Mouse (Mus musculus) hindbrain, embryonic 16.5 days (tissue): ENCODE data around the gene Acta1. TPM values are rescaled to one million over a fixed set of nuclear protein-coding genes. Genes with fewer than 3 reads are reported as not detected.
A peak's percentile ranks its signal among the peaks of the same experiment; 100 is the strongest.

Source experiments
- ATAC-seq: fragments of 200-750 bp; cut with Nextera tagmentation; 2 replicates; pipeline ENCODE4 v1.8.0; 2017; ENCODE audit warnings: moderate TSS enrichment, moderate library complexity
- H3K27ac ChIP-seq: fragments of 300-500 bp; sonication (generic); 2 replicates; pipeline ENCODE4 v1.5.1; 2014; ENCODE audit warnings: low read depth, mild to moderate bottlenecking, control low read depth, low read length, moderate library complexity
- H3K27me3 ChIP-seq: fragments of 300-500 bp; sonication (generic); replicated peaks from 2 replicates; pipeline ENCODE4 v1.6.1; 2014; ENCODE audit warnings: low read length; ENCODE audit not compliant: control insufficient read depth, insufficient read depth
- H3K36me3 ChIP-seq: fragments of 300-500 bp; sonication (generic); 2 replicates; pipeline ENCODE4 v1.6.1; 2014; ENCODE audit warnings: mild to moderate bottlenecking, low read length, moderate library complexity, mixed read lengths; ENCODE audit not compliant: control insufficient read depth, insufficient read depth
- H3K4me1 ChIP-seq: fragments of 300-500 bp; sonication (generic); 2 replicates; pipeline ENCODE4 v1.6.1; 2014; ENCODE audit warnings: low read depth, low read length; ENCODE audit not compliant: control insufficient read depth, insufficient read depth
- H3K4me2 ChIP-seq: fragments of 300-500 bp; sonication (generic); 2 replicates; pipeline ENCODE4 v1.6.1; 2014; ENCODE audit warnings: mild to moderate bottlenecking, low read length, control low read depth, moderate library complexity
- H3K4me3 ChIP-seq: fragments of 300-500 bp; sonication (generic); 2 replicates; pipeline ENCODE4 v1.5.1; 2014; ENCODE audit warnings: mild to moderate bottlenecking, low read length, control low read depth, moderate library complexity
- H3K9ac ChIP-seq: fragments of 300-500 bp; sonication (generic); 2 replicates; pipeline ENCODE4 v1.6.1; 2014; ENCODE audit warnings: low read depth, mild to moderate bottlenecking, control low read depth, low read length, moderate library complexity
- H3K9me3 ChIP-seq: fragments of 300-500 bp; sonication (generic); 2 replicates; pipeline ENCODE4 v1.6.1; 2014; ENCODE audit warnings: mild to moderate bottlenecking, low read length, moderate library complexity; ENCODE audit not compliant: control insufficient read depth
- WGBS: fragments of 180-500 bp; shearing (Covaris S2); extraction: QIAGEN DNeasy Blood & Tissue Kit; methylation state at CpG from one replicate; pipeline ENCODE4 v1.1.7; 2014; 5-methylcytosine and 5-hydroxymethylcytosine counted together
- polyA plus RNA-seq: library from polyadenylated mRNA; unstranded; fragments of >200 nt; fragmentation: Nextera tagmentation; extraction: Ambion mirVana; gene quantifications from 2 replicates; pipeline ENCODE4 v1.2.1, GENCODE M21; 2015

Acta1 gene
- polyA plus RNA-seq, result 11.8 and 166 TPM in 2 replicates

- H3K27ac ChIP-seq, result no peak within 1 kb of the TSS
- no peak for ATAC-seq
- H3K4me1 ChIP-seq, result peaks cover 6% of the 10 kb centered on the region
- H3K9ac ChIP-seq, result no peak within 1 kb of the TSS
- H3K36me3 ChIP-seq, result no peaks in the 10 kb centered on the region
- H3K9me3 ChIP-seq, result no peaks in the 10 kb centered on the region
- H3K27me3 ChIP-seq, result peaks cover 20% of the 10 kb centered on the region
- H3K4me2 ChIP-seq, result no peak within 1 kb of the TSS
- H3K4me3 ChIP-seq, result no peak within 1 kb of the TSS
- 19% methylated on average over 15 of the region's 15 CpGs for WGBS
These were observed at the start of gene Acta1 for GRCm38 (mm10) chr8:123894502-123895097. Acta1 (minus strand) TSS chr8:123894751.

- H3K36me3 ChIP-seq, result peaks cover 15% of the 10 kb centered on the region
- H3K9ac ChIP-seq, result no peak overlapping the region
- no peak overlapping the region for H3K4me2 ChIP-seq
- H3K27me3 ChIP-seq, result no peaks in the 10 kb centered on the region
- H3K9me3 ChIP-seq, result no peaks in the 10 kb centered on the region
- 92% methylated on average over 7 of the region's 7 CpGs for WGBS
- H3K4me3 ChIP-seq, result no peak overlapping the region
- ATAC-seq, result no peak
- H3K4me1 ChIP-seq, result no peaks in the 10 kb centered on the region
- H3K27ac ChIP-seq, result no peak overlapping the region
These were observed 34.5 kb upstream of the Acta1 start for GRCm38 (mm10) chr8:123929026-123929425.

GRCm38 (mm10) chr8:123925671-123926070 lies 31.1 kb upstream of the Acta1 start:
- no peaks in the 10 kb centered on the region for H3K27me3 ChIP-seq
- no peak overlapping the region for H3K4me3 ChIP-seq
- 92% methylated on average over 3 of the region's 3 CpGs for whole genome bisulfite sequencing
- no peaks in the 10 kb centered on the region for H3K4me1 ChIP-seq
- H3K27ac ChIP-seq, result no peak overlapping the region
- no peak overlapping the region for H3K4me2 ChIP-seq
- H3K9me3 ChIP-seq, result no peaks in the 10 kb centered on the region
- ATAC-seq, result no peak
- H3K9ac ChIP-seq, result no peak overlapping the region
- H3K36me3 ChIP-seq, result peaks cover 21% of the 10 kb centered on the region

GRCm38 (mm10) chr8:123924719-123925118 lies 30.2 kb upstream of the Acta1 start:
- no peaks in the 10 kb centered on the region for H3K27me3 ChIP-seq
- H3K36me3 ChIP-seq, result peaks cover 19% of the 10 kb centered on the region; the same call in 1 of the 2 replicates
- no peak overlapping the region for H3K9ac ChIP-seq
- no peak overlapping the region for H3K4me3 ChIP-seq
- WGBS, result 24% methylated on average over 2 of the region's 2 CpGs
- H3K4me2 ChIP-seq, result no peak overlapping the region
- no peaks in the 10 kb centered on the region for H3K4me1 ChIP-seq
- ATAC-seq, result peak; percentile 79; the same call in 1 of the 2 replicates
- no peaks in the 10 kb centered on the region for H3K9me3 ChIP-seq
- no peak overlapping the region for H3K27ac ChIP-seq

GRCm38 (mm10) chr8:123914635-123915034 lies 20.1 kb upstream of the Acta1 start:
- Histone ChIP-seq H3K9me3 (no peaks in the 10 kb centered on the region), H3K9ac (no peak overlapping the region), H3K27me3 (no peaks in the 10 kb centered on the region), H3K4me3 (no peak overlapping the region), H3K4me1 (no peaks in the 10 kb centered on the region), H3K27ac (no peak overlapping the region), H3K4me2 (no peak overlapping the region), H3K36me3 (peaks cover 46% of the 10 kb centered on the region)
- ATAC-seq, result no peak
- 98% methylated on average over 3 of the region's 3 CpGs for WGBS

- Histone ChIP-seq H3K4me1 (no peaks in the 10 kb centered on the region), H3K27ac (no peak overlapping the region), H3K4me3 (no peak overlapping the region), H3K4me2 (no peak overlapping the region), H3K9me3 (no peaks in the 10 kb centered on the region), H3K36me3 (peaks cover 43% of the 10 kb centered on the region), H3K9ac (no peak overlapping the region), H3K27me3 (no peaks in the 10 kb centered on the region)
- 95% methylated on average over 4 of the region's 4 CpGs for WGBS
- no peak for ATAC-seq
These were observed 17.7 kb upstream of the Acta1 start for GRCm38 (mm10) chr8:123912265-123912664.

GRCm38 (mm10) chr8:123907604-123908003 lies 13.1 kb upstream of the Acta1 start:
- H3K27me3 ChIP-seq, result no peaks in the 10 kb centered on the region
- WGBS, result 87% methylated on average over 6 of the region's 6 CpGs
- H3K36me3 ChIP-seq, result peaks cover 32% of the 10 kb centered on the region
- no peaks in the 10 kb centered on the region for H3K4me1 ChIP-seq
- ATAC-seq, result no peak
- H3K27ac ChIP-seq, result no peak overlapping the region
- H3K4me3 ChIP-seq, result no peak overlapping the region
- H3K9ac ChIP-seq, result no peak overlapping the region
- H3K4me2 ChIP-seq, result no peak overlapping the region
- H3K9me3 ChIP-seq, result no peaks in the 10 kb centered on the region

- ATAC-seq, result no peak
- H3K9me3 ChIP-seq, result no peaks in the 10 kb centered on the region
- peaks cover 24% of the 10 kb centered on the region for H3K36me3 ChIP-seq
- no peak overlapping the region for H3K4me3 ChIP-seq
- 88% methylated on average over 7 of the region's 7 CpGs for WGBS
- no peaks in the 10 kb centered on the region for H3K27me3 ChIP-seq
- H3K4me2 ChIP-seq, result no peak overlapping the region
- H3K4me1 ChIP-seq, result no peaks in the 10 kb centered on the region
- no peak overlapping the region for H3K27ac ChIP-seq
- H3K9ac ChIP-seq, result no peak overlapping the region
These were observed 8.1 kb upstream of the Acta1 start for GRCm38 (mm10) chr8:123902653-123903052.

GRCm38 (mm10) chr8:123899366-123899765 lies 4.8 kb upstream of the Acta1 start:
- no peaks in the 10 kb centered on the region for H3K4me1 ChIP-seq
- H3K9me3 ChIP-seq, result no peaks in the 10 kb centered on the region
- peaks cover 20% of the 10 kb centered on the region for H3K36me3 ChIP-seq
- 87% methylated on average over 7 of the region's 7 CpGs for WGBS
- H3K27ac ChIP-seq, result no peak overlapping the region
- peaks cover 6% of the 10 kb centered on the region for H3K27me3 ChIP-seq
- no peak overlapping the region for H3K4me2 ChIP-seq
- no peak for ATAC-seq
- no peak overlapping the region for H3K9ac ChIP-seq
- H3K4me3 ChIP-seq, result no peak overlapping the region
